Mouse (Mus musculus) olfactory bulb, adult 2 months (tissue): Measurements from ENCODE around the gene Lrrc27.

ENCODE experiments used
- CTCF ChIP-seq: fragments of 200-500 bp; IDR thresholded peaks from 2 replicates; pipeline ENCODE4 v1.5.1; 2012; ENCODE audit warnings: low read depth, mild to moderate bottlenecking, low read length, moderate library complexity; ENCODE audit not compliant: insufficient read depth
- POLR2A ChIP-seq: fragments of 200-500 bp; IDR thresholded peaks from 2 replicates; pipeline ENCODE4 v1.6.1; 2012; ENCODE audit warnings: mild to moderate bottlenecking, low read depth, low read length, moderate library complexity; ENCODE audit not compliant: insufficient read depth

GRCm38 (mm10) chr7:139273397-139273719 is 60.6 kb downstream of the Lrrc27 start:
- no peak for TF ChIP-seq CTCF
- TF ChIP-seq POLR2A, result no peak
